Mouse (Mus musculus) limb, embryonic 14.5 days (tissue): ENCODE data around the gene Mlec. TPM values are rescaled to one million over a fixed set of nuclear protein-coding genes. Genes with fewer than 3 reads are reported as not detected.

Source experiments
- ATAC-seq: fragments of 200-750 bp; cut with Nextera tagmentation; 2 replicates; pipeline ENCODE4 v1.8.0; 2017; ENCODE audit warnings: low read depth, moderate number of reproducible peaks, moderate TSS enrichment; ENCODE audit not compliant: low FRiP score
- DNase-seq: peaks from one replicate; pipeline ENCODE4 v3.0.0-alpha.2; 2015; ENCODE audit warnings: low spot score
- H3K27ac ChIP-seq: fragments of 300-500 bp; sonication (generic); replicated peaks from 2 replicates; pipeline ENCODE4 v1.5.1; 2014; ENCODE audit warnings: low read depth, mild to moderate bottlenecking, low read length, moderate library complexity, mixed read lengths
- H3K27me3 ChIP-seq: fragments of 300-500 bp; sonication (generic); 2 replicates; pipeline ENCODE4 v1.6.1; 2014; ENCODE audit warnings: low read length, mixed read lengths; ENCODE audit not compliant: control insufficient read depth, insufficient read depth
- H3K36me3 ChIP-seq: fragments of 300-500 bp; sonication (generic); 2 replicates; pipeline ENCODE4 v1.6.1; 2014; ENCODE audit warnings: mild to moderate bottlenecking, low read length, moderate library complexity, mixed read lengths; ENCODE audit not compliant: control insufficient read depth, insufficient read depth
- H3K4me1 ChIP-seq: fragments of 300-500 bp; sonication (generic); 2 replicates; pipeline ENCODE4 v1.6.1; 2014; ENCODE audit warnings: antibody characterized with exemption, low read length, mixed read lengths; ENCODE audit not compliant: control insufficient read depth, insufficient read depth
- H3K4me2 ChIP-seq: fragments of 300-500 bp; sonication (generic); replicated peaks from 2 replicates; pipeline ENCODE4 v1.6.1; 2014; ENCODE audit warnings: low read depth, mild to moderate bottlenecking, low read length, moderate library complexity; ENCODE audit not compliant: severe bottlenecking
- H3K4me3 ChIP-seq: fragments of 300-500 bp; sonication (generic); replicated peaks from 2 replicates; pipeline ENCODE4 v1.5.1; 2014; ENCODE audit warnings: low read length
- H3K9ac ChIP-seq: fragments of 300-500 bp; sonication (generic); 2 replicates; pipeline ENCODE4 v1.6.1; 2014; ENCODE audit warnings: mild to moderate bottlenecking, low read depth, low read length, moderate library complexity; ENCODE audit not compliant: severe bottlenecking
- H3K9me3 ChIP-seq: fragments of 300-500 bp; sonication (generic); 2 replicates; pipeline ENCODE4 v1.6.1; 2016; ENCODE audit warnings: low read length; ENCODE audit not compliant: control insufficient read depth
- POLR2A ChIP-seq: fragments of 200-500 bp; IDR thresholded peaks from 2 replicates; pipeline ENCODE4 v1.8.0; 2012; ENCODE audit warnings: inconsistent platforms, mild to moderate bottlenecking, moderate library complexity, borderline replicate concordance; ENCODE audit not compliant: insufficient read depth, insufficient read length; ENCODE audit errors: extremely low read depth
- WGBS: fragments of 180-500 bp; shearing (Covaris S2); extraction: QIAGEN DNeasy Blood & Tissue Kit; methylation state at CpG from one replicate; pipeline ENCODE4 v1.1.7; 2014; 5-methylcytosine and 5-hydroxymethylcytosine counted together
- polyA plus RNA-seq, 2 experiments: library from polyadenylated mRNA; depleted of rRNA in 1 of 2; stranded (reverse) in 1 of 2; unstranded in 1 of 2; fragments of >200 nt; fragmentation: Nextera tagmentation in 1 of 2; extraction: Ambion mirVana in 1 of 2; gene quantifications; 2 replicates each; pipeline versions ENCODE4 v1.2.1 to v1.2.3; 2012 to 2014

The Mlec gene
- polyA plus RNA-seq, 2 experiments = 73.7 to 215 TPM

- H3K9me3 ChIP-seq = no peaks in the 10 kb centered on the region
- no peak for DNase-seq
- no peak overlapping the region for H3K4me2 ChIP-seq
- H3K36me3 ChIP-seq = peaks cover 48% of the 10 kb centered on the region
- no peak overlapping the region for H3K27ac ChIP-seq
- no peaks in the 10 kb centered on the region for H3K27me3 ChIP-seq
- no peak for ATAC-seq
- peaks cover 5% of the 10 kb centered on the region; the same call in 1 of the 2 replicates for H3K4me1 ChIP-seq
- TF ChIP-seq POLR2A = no peak
- no peak overlapping the region for H3K4me3 ChIP-seq
- no peak overlapping the region for H3K9ac ChIP-seq
- WGBS = 59% methylated on average over 5 of the region's 5 CpGs
Observed at GRCm38 (mm10) chr5:115120978-115121377, 37.0 kb downstream of the Mlec start.

- H3K9me3 ChIP-seq = no peaks in the 10 kb centered on the region
- peak within 1 kb of the TSS; percentile 68 for H3K9ac ChIP-seq
- TF ChIP-seq POLR2A = no peak
- peaks cover 35% of the 10 kb centered on the region for H3K36me3 ChIP-seq
- DNase-seq (peak; percentile 64), ATAC-seq (peak; percentile 94)
- 0 out of 2 replicates have a peak within 1 kb of the TSS, but pooled peaks have one; percentile 28 for H3K27ac ChIP-seq
- no peaks in the 10 kb centered on the region for H3K27me3 ChIP-seq
- peak within 1 kb of the TSS; percentile 53 for H3K4me3 ChIP-seq
- no peaks in the 10 kb centered on the region for H3K4me1 ChIP-seq
- H3K4me2 ChIP-seq = peak within 1 kb of the TSS; percentile 58
- 3% methylated on average over 39 of the region's 39 CpGs for WGBS
Observed at GRCm38 (mm10) chr5:115118961-115119570, 38.9 kb downstream of the Mlec start, which contains the start of gene Acads. TSS of gene Acads (minus strand) at chr5:115119346.

- H3K4me3 ChIP-seq = no peak overlapping the region
- no peak for TF ChIP-seq POLR2A
- WGBS = 94% methylated on average over 13 of the region's 13 CpGs
- ATAC-seq = no peak
- H3K9ac ChIP-seq = no peak overlapping the region
- no peak overlapping the region for H3K4me2 ChIP-seq
- H3K9me3 ChIP-seq = no peaks in the 10 kb centered on the region
- H3K27ac ChIP-seq = no peak overlapping the region
- no peak for DNase-seq
- peaks cover 34% of the 10 kb centered on the region for H3K36me3 ChIP-seq
- no peaks in the 10 kb centered on the region for H3K4me1 ChIP-seq
- no peaks in the 10 kb centered on the region for H3K27me3 ChIP-seq
Observed at GRCm38 (mm10) chr5:115117467-115117866, 40.5 kb downstream of the Mlec start.

GRCm38 (mm10) chr5:115116426-115116825, 41.6 kb downstream of the Mlec start:
- no peak overlapping the region for H3K4me2 ChIP-seq
- no peaks in the 10 kb centered on the region for H3K27me3 ChIP-seq
- H3K4me1 ChIP-seq = no peaks in the 10 kb centered on the region
- no peak for ATAC-seq
- DNase-seq = no peak
- H3K27ac ChIP-seq = no peak overlapping the region
- H3K4me3 ChIP-seq = no peak overlapping the region
- 90% methylated on average over 3 of the region's 3 CpGs for WGBS
- no peaks in the 10 kb centered on the region for H3K9me3 ChIP-seq
- TF ChIP-seq POLR2A = no peak
- peaks cover 34% of the 10 kb centered on the region for H3K36me3 ChIP-seq
- H3K9ac ChIP-seq = no peak overlapping the region

GRCm38 (mm10) chr5:115114501-115114900, 43.5 kb downstream of the Mlec start:
- 94% methylated on average over 8 of the region's 8 CpGs for WGBS
- no peak overlapping the region for H3K4me3 ChIP-seq
- no peaks in the 10 kb centered on the region for H3K4me1 ChIP-seq
- no peak for TF ChIP-seq POLR2A
- no peak overlapping the region for H3K9ac ChIP-seq
- H3K27ac ChIP-seq = no peak overlapping the region
- no peaks in the 10 kb centered on the region for H3K9me3 ChIP-seq
- DNase-seq (no peak), ATAC-seq (no peak)
- H3K36me3 ChIP-seq = peaks cover 50% of the 10 kb centered on the region
- no peaks in the 10 kb centered on the region for H3K27me3 ChIP-seq
- H3K4me2 ChIP-seq = no peak overlapping the region
